Mouse (Mus musculus) forebrain, embryonic 11.5 days (tissue): ENCODE results near the gene Ntpcr. TPM values are rescaled to one million over a fixed set of nuclear protein-coding genes. Genes with fewer than 3 reads are reported as not detected.

Experiments
- ATAC-seq: fragments of 200-750 bp; cut with Nextera tagmentation; replicated peaks from 2 replicates; pipeline ENCODE4 v1.8.0; 2017; ENCODE audit warnings: moderate TSS enrichment; ENCODE audit not compliant: low FRiP score
- DNase-seq: peaks from one replicate; pipeline ENCODE4 v3.0.0-alpha.2; 2017; ENCODE audit warnings: low spot score
- H3K27ac ChIP-seq: fragments of 300-500 bp; sonication (generic); 2 replicates; pipeline ENCODE4 v1.5.1; 2014; ENCODE audit warnings: low read depth, low read length
- H3K27me3 ChIP-seq: fragments of 300-500 bp; sonication (generic); 2 replicates; pipeline ENCODE4 v1.6.1; 2014; ENCODE audit warnings: mild to moderate bottlenecking, low read length, mixed read lengths; ENCODE audit not compliant: control insufficient read depth, insufficient read depth
- H3K36me3 ChIP-seq: fragments of 300-500 bp; sonication (generic); 2 replicates; pipeline ENCODE4 v1.6.1; 2014; ENCODE audit warnings: mild to moderate bottlenecking, low read length, moderate library complexity, mixed read lengths; ENCODE audit not compliant: control insufficient read depth, insufficient read depth
- H3K4me1 ChIP-seq: fragments of 300-500 bp; sonication (generic); replicated peaks from 2 replicates; pipeline ENCODE4 v1.6.1; 2014; ENCODE audit warnings: low read length, mixed read lengths; ENCODE audit not compliant: control insufficient read depth, insufficient read depth
- H3K4me2 ChIP-seq: fragments of 300-500 bp; sonication (generic); 2 replicates; pipeline ENCODE4 v1.6.1; 2014; ENCODE audit warnings: low read depth, mild to moderate bottlenecking, low read length, moderate library complexity, mixed read lengths; ENCODE audit not compliant: severe bottlenecking
- H3K4me3 ChIP-seq: fragments of 300-500 bp; sonication (generic); 2 replicates; pipeline ENCODE4 v1.5.1; 2014; ENCODE audit warnings: low read depth, low read length
- H3K9ac ChIP-seq: fragments of 300-500 bp; sonication (generic); 2 replicates; pipeline ENCODE4 v1.6.1; 2014; ENCODE audit warnings: low read length
- H3K9me3 ChIP-seq: fragments of 300-500 bp; sonication (generic); 2 replicates; pipeline ENCODE4 v1.6.1; 2016; ENCODE audit warnings: low read length, mixed read lengths; ENCODE audit not compliant: control insufficient read depth
- WGBS: fragments of 180-500 bp; shearing (Covaris S2); extraction: QIAGEN DNeasy Blood & Tissue Kit; methylation state at CpG from one replicate; pipeline ENCODE4 v1.1.7; 2014; 5-methylcytosine and 5-hydroxymethylcytosine counted together
- polyA plus RNA-seq: library from polyadenylated mRNA; unstranded; fragments of >200 nt; fragmentation: Nextera tagmentation; extraction: Ambion mirVana; gene quantifications from 2 replicates; pipeline ENCODE4 v1.2.1, GENCODE M21; 2014

Gene Ntpcr
- 16.4 and 16.5 TPM in 2 replicates for polyA plus RNA-seq

DNA sequence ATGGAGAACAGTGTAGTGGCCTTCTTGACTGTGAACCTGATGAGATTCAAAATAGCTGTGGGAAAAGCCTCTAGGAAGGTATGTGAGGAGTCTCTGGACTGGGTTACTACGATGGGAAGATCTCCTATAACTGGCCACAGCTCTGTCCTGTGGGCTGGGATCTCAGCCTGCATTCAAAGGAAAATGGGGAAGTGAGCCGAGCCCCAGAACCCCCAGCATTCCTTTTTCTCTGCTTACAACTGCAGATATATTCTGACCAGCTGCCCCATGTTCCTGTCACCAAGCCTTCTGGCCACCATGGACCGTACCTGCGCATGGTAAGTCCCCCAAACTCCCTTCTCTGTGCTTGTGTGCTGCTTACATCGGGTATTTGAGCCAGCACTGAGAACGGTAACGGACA is at the start of gene Ntpcr:
Ntpcr (plus strand) TSS at position 218 of the 400 bp plus-strand sequence.
- no peaks in the 10 kb centered on the region for H3K9me3 ChIP-seq
- H3K4me2 ChIP-seq: no peak within 1 kb of the TSS
- no peak for ATAC-seq
- peaks cover 3% of the 10 kb centered on the region; the same call in 1 of the 2 replicates for H3K4me1 ChIP-seq
- no peak within 1 kb of the TSS for H3K27ac ChIP-seq
- H3K9ac ChIP-seq: no peak within 1 kb of the TSS
- no peaks in the 10 kb centered on the region for H3K36me3 ChIP-seq
- DNase-seq: no peak
- 84% methylated on average over 7 of the region's 7 CpGs for WGBS
- H3K4me3 ChIP-seq: no peak within 1 kb of the TSS
- no peaks in the 10 kb centered on the region for H3K27me3 ChIP-seq

DNA sequence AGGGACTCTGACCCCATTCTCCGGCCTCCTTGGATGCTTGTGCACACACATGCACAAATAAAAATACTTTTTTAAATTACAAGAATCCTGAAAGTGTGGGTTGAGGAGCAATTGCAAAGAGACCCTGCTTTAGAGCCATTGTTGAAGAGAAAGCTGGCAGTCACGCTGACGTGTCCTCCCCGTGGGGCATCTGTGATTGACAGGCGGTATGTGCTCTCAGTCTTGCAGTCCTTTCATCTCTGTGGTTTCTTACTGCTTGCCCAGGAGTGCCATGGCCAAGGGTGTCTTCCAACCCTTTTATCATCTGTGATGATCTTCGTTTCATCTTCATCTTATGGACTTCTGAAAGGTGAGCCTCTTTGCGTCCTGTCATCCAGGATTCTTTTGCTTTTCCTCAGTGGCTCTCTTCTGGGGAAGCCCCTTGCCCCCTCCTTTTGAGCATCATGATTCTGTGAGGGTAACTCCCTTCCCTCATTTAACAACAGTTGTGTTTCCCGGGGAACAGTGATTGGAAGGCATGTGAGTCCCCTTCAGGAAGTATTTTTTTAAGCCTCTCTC is 48.8 kb upstream of the Ntpcr start:
- no peak for DNase-seq

DNA sequence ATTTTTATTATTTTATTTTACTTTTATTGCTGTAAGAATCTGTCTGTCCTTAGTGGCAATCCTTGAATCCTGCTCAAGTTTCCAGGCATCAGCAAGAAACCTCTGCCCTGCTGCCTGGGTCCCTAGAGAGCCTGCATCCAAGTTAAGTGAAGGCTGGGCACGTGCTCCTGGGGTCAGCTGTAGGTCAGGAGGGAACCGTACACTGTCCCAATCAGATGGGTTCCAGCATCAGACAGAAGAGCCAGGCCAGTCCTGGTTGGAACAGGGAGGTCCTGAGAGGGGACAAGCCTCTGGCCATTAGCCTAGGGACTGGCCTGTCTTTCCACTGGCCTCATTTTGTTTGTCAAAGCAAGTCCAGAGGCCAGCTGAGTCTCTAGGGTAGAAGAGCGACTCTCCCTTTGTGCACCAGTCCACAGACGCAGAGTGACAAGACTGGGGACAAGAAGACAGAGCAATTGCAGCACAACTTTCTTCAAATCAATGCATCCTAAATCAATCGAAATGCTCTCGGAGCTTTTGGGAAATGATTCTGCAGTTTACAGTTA is 44.5 kb upstream of the Ntpcr start:
- Histone ChIP-seq H3K36me3 (no peaks in the 10 kb centered on the region), H3K4me3 (no peak overlapping the region), H3K4me2 (no peak overlapping the region), H3K27ac (no peak overlapping the region), H3K4me1 (no peaks in the 10 kb centered on the region), H3K27me3 (no peaks in the 10 kb centered on the region), H3K9ac (no peak overlapping the region), H3K9me3 (no peaks in the 10 kb centered on the region)
- WGBS: 79% methylated on average over 6 of the region's 6 CpGs
- ATAC-seq (no peak), DNase-seq (peak; percentile 32)

More for the DNA sequence above, 48.8 kb upstream of the Ntpcr start:
- Histone ChIP-seq H3K4me3 (no peak overlapping the region), H3K4me2 (no peak overlapping the region), H3K36me3 (no peaks in the 10 kb centered on the region), H3K4me1 (no peaks in the 10 kb centered on the region), H3K27me3 (no peaks in the 10 kb centered on the region), H3K9ac (no peak overlapping the region), H3K27ac (no peak overlapping the region; the same call in 1 of the 2 replicates), H3K9me3 (no peaks in the 10 kb centered on the region)
- WGBS: 54% methylated on average over 8 of the region's 8 CpGs
- no peak for ATAC-seq

DNA sequence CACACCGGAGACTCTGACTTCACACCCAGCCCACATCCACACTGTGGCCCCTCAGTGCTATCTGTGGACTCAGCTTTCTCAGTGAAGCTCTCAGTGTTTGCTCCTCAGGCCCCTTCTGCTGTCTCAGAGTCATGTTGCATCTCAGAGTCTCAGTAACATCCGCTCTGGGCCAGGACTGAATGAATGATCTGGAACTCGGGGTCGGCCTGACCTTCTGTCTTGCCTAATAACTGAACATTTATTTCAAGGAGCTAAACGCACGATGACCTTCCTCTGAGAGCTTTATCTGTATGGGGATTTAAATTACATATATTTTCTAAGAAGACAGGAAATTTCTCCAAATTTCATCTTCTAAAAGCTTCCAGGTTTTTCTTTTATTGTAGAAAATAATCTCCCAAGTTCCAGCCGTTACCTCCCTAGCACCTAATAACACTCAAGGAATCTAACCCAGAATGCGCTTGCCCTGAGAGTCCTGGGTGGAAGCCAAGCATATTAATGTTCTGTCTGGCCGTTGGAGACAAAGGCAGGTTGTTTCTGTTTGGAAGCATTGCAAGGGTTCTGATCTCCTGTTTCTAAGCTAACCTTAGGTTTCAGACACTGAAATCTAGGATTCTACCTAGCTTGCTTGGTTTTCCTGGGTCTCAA is 43.4 kb upstream of the Ntpcr start:
- Histone ChIP-seq H3K27me3 (no peaks in the 10 kb centered on the region), H3K27ac (no peak overlapping the region), H3K9ac (no peak overlapping the region), H3K36me3 (no peaks in the 10 kb centered on the region), H3K9me3 (no peaks in the 10 kb centered on the region), H3K4me3 (no peak overlapping the region), H3K4me2 (no peak overlapping the region), H3K4me1 (no peaks in the 10 kb centered on the region)
- DNase-seq (no peak), ATAC-seq (no peak)
- 89% methylated on average over 9 of the region's 9 CpGs for WGBS

DNA sequence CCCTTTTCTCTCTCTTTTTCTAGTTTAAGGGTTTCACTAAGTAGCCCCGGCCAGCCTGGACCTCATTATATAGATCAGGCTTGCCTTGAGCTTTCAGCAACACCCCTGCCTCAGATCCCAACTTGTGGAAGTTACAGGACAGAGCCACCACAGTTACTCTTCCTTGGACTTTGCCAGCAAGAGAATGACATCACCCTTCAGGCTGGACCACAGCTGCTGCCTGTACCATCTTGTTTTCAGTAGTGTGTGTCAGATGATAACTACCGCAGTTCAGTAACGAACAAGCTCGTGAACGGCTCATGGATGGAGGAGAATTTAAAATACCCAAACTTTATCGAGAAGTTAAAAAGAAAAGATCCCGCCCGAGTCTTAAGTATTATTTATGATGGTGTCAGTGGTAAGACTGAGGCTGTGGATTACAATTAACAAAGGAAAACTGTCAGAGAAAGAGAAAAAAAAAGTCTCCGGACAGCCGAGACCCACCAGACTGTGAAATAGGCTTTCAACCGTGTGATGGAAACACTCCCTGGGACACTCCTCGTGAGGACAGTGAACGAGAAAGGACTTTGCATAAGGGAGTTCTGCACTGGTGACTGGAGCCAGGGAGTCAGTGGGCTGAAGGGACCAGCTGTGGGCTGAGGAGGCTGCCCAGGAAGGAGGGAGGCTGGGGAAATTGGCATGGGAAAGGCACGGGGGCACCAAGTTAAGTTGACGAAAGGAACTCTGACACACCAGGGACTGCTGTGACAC is 39.4 kb upstream of the Ntpcr start:
- peak; percentile 39 for DNase-seq
- 65% methylated on average over 15 of the region's 15 CpGs for WGBS
- ATAC-seq: no peak

DNA sequence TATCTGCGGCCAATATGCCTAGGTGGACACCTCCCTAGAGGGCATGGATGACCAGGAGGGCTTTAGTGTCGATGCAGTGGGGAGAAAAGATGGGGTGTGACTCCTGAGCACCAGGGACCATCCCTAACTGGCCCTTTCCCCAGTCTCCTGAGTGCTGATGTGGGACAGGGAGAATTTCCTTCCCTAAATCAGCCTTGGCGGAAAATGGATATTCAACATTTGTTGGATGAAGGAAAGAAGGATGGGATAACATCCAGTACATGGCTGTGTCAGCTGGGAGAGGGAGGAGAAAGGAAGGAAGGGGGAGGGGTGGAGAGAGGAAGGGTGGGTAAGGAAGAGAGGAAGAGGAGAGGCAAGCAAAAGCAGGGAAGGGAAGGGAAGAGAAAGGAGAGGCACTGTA is 38.8 kb upstream of the Ntpcr start:
- Histone ChIP-seq H3K4me3 (no peak overlapping the region), H3K4me1 (no peaks in the 10 kb centered on the region), H3K36me3 (no peaks in the 10 kb centered on the region), H3K9ac (no peak overlapping the region), H3K9me3 (no peaks in the 10 kb centered on the region), H3K4me2 (no peak overlapping the region), H3K27ac (no peak overlapping the region), H3K27me3 (no peaks in the 10 kb centered on the region)
- WGBS: 81% methylated on average over 3 of the region's 3 CpGs
- DNase-seq (no peak), ATAC-seq (no peak)

More for the DNA sequence above, 39.4 kb upstream of the Ntpcr start:
- Histone ChIP-seq H3K4me2 (no peak overlapping the region), H3K9ac (no peak overlapping the region), H3K4me1 (no peaks in the 10 kb centered on the region), H3K4me3 (no peak overlapping the region), H3K27me3 (no peaks in the 10 kb centered on the region), H3K9me3 (no peaks in the 10 kb centered on the region), H3K36me3 (no peaks in the 10 kb centered on the region), H3K27ac (no peak overlapping the region)

DNA sequence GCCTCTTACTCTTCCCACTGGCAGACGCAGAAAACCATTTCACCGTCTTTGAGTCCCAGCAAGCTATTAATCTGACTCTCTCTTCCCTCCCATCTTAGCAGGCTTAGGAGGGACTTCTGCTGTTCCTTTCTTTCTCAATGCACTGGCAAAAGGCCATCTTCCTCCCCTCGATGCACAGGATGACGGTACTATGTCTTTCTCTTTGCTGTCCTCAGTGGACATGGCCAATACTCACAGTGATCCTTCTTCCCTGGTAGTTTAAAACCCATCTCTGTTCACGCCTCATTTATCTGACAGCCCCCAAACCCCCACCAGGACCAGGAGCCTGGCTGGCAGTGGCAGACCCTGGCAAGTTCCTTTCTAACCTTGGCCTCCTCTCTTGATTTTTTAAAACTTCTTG is 37.3 kb upstream of the Ntpcr start:
- Histone ChIP-seq H3K27ac (no peak overlapping the region), H3K4me1 (no peaks in the 10 kb centered on the region), H3K9ac (no peak overlapping the region), H3K4me2 (no peak overlapping the region), H3K27me3 (no peaks in the 10 kb centered on the region), H3K4me3 (no peak overlapping the region), H3K36me3 (no peaks in the 10 kb centered on the region), H3K9me3 (no peaks in the 10 kb centered on the region)
- DNase-seq (peak; percentile 19), ATAC-seq (no peak)
- 61% methylated on average over 5 of the region's 5 CpGs for WGBS

DNA sequence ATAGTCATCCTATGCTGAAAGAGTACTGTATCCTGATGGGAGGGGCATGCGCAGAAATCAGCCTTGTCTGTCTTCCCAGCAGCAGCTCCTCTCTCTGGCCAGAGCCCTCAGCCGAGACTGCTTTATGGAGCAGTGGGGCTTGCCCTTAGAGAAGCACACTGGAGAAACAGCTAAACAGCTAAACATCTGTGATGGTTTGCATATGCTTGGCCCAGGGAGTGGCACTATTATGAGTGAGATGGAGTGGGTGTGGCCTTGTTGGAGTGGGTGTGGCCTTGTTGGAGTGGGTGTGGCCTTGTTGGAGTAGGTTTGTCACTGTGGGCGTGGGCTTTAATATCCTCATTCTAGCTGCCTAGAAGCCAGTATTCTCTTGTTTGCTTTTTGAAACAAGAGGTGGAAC is 36.6 kb upstream of the Ntpcr start:
- H3K9ac ChIP-seq: no peak overlapping the region
- no peak overlapping the region for H3K27ac ChIP-seq
- H3K4me2 ChIP-seq: no peak overlapping the region
- no peaks in the 10 kb centered on the region for H3K36me3 ChIP-seq
- no peaks in the 10 kb centered on the region for H3K27me3 ChIP-seq
- DNase-seq (no peak), ATAC-seq (no peak)
- no peak overlapping the region for H3K4me3 ChIP-seq
- H3K9me3 ChIP-seq: no peaks in the 10 kb centered on the region
- WGBS: 88% methylated on average over 3 of the region's 3 CpGs
- H3K4me1 ChIP-seq: no peaks in the 10 kb centered on the region
